Mouse (Mus musculus) erythroblast, embryonic 14.5 days (primary cell): ENCODE measurements around the gene D17Wsu92e. TPM values are rescaled to one million over a fixed set of nuclear protein-coding genes. Genes with fewer than 3 reads are reported as not detected.
A peak's percentile ranks its signal among the peaks of the same experiment; 100 is the strongest.
"Not testable (repeated sequence)": the region's sequence is repeated elsewhere in the genome, so short reads cannot be mapped to it uniquely, and the experiment has no call there.

Experiments
- H3K27me3 ChIP-seq: 2 replicates; pipeline ENCODE4 v1.6.1; 2012; ENCODE audit warnings: inconsistent platforms; ENCODE audit not compliant: control insufficient read depth
- H3K36me3 ChIP-seq: 2 replicates; pipeline ENCODE4 v1.6.1; 2012; ENCODE audit warnings: mild to moderate bottlenecking, inconsistent platforms; ENCODE audit not compliant: control insufficient read depth
- H3K4me1 ChIP-seq: 2 replicates; pipeline ENCODE4 v1.6.1; 2012; ENCODE audit warnings: inconsistent platforms; ENCODE audit not compliant: control insufficient read depth
- H3K4me3 ChIP-seq: replicated peaks from 2 replicates; pipeline ENCODE3; 2012; ENCODE audit warnings: moderate library complexity, mild to moderate bottlenecking, inconsistent platforms
- H3K9me3 ChIP-seq: 2 replicates; pipeline ENCODE4 v1.6.1; 2012; ENCODE audit warnings: low read length, inconsistent platforms, mixed read lengths; ENCODE audit not compliant: control insufficient read depth
- GATA1 ChIP-seq: IDR thresholded peaks from 2 replicates; pipeline ENCODE4 v1.6.1; 2012; ENCODE audit warnings: low read length, inconsistent platforms, mixed read lengths
- TAL1 ChIP-seq: IDR thresholded peaks from 3 replicates; pipeline ENCODE4 v1.6.1; 2012; ENCODE audit warnings: low read length, inconsistent platforms, mixed read lengths
- polyA plus RNA-seq: library from polyadenylated mRNA; stranded (reverse); fragments of >175 nt; gene quantifications from 2 replicates; pipeline ENCODE4 v1.2.3, GENCODE M21; 2012

Gene D17Wsu92e
- polyA plus RNA-seq, 1 experiment = 13.7 TPM

DNA sequence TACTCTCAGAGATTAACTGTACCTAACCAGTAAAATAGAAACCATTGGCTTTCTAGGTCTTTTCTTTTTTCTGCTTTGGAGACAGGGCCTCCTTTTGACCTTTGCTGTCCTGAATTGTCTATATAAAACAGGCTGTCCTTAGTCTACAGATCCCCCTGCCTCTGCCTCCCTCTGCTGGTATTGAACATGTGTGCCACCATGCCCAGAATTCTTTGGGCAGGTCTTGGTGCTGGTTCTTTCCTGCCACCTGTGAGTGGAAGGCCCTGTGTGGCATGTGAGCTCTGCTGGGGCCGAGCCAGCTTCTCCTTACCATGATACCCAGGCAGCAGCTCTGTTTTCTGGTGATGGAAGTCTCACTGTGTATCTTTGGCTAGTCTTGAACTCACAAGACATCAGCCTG lies 27.9 kb upstream of the D17Wsu92e start:
- no peak overlapping the region for H3K4me3 ChIP-seq
- H3K9me3 ChIP-seq = no peaks in the 10 kb centered on the region
- TF ChIP-seq GATA1 = no peak
- TF ChIP-seq TAL1 = no peak
- H3K4me1 ChIP-seq = no peaks in the 10 kb centered on the region
- no peaks in the 10 kb centered on the region for H3K27me3 ChIP-seq
- H3K36me3 ChIP-seq = peaks cover 90% of the 10 kb centered on the region

DNA sequence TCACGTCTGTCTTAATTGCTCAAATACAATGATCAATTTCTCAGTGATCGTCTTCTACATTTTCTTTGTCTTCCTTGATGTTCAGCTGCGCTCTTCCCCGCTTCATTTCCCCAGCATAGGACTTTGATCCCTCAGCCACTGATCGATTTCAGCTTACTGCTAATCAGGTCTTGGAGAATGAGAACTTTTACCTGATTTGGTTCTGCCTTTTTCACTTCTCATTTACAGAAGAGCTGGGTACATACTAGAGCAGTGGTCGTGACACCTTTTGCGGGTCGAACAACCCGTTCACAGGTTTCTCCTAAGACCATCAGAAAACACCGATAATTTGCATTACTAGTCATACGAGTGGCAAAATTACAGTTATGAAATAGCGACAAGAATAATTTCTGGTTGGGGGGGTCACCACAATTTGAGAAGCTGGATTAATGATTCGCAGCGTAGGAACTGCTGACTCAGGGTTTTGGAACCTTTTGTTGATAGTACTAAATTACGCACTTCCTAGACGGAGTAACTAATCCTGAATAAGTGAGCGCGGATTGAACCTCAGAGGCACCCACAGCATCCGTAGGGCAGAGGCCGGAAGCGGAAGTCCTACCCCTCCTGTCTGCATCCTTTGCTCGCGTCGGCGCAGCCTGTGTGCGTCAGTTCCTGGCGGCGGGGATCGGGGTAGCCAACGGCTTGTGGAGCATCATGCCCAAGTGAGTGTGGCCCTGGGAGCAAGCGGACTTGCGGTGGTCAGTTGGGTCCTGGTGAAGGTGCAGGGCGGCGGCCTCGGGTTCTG lies 19.2 kb upstream of the D17Wsu92e start:
- TF ChIP-seq TAL1 = no peak
- TF ChIP-seq GATA1 = no peak
- peaks cover 9% of the 10 kb centered on the region for H3K27me3 ChIP-seq
- H3K4me3 ChIP-seq = peak overlapping the region; percentile 97
- 0 out of 2 replicates have a peak, but pooled peaks cover 4% of the 10 kb centered on the region for H3K9me3 ChIP-seq
- peaks cover 29% of the 10 kb centered on the region for H3K36me3 ChIP-seq
- peaks cover 22% of the 10 kb centered on the region for H3K4me1 ChIP-seq

DNA sequence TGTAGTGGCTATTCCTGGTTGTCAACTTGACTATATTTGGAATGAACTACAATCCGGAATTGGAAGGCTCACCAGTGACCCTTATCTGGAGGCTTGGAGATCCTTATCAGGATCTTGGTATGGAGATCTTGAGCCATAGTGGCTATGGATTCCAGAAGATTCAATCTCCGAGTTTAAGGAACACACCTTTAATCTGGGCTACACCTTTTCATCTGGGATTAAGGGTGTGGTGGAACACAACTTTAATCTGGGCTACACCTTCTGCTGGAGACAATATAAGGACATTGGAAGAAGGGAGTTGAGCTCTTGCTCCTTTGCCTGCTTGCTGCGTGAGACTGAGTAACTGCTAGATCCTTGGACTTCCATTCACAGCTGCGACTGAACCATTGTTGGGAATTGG lies 17.4 kb upstream of the D17Wsu92e start, which contains the start of gene Snrpc:
Gene Snrpc (plus strand): TSS at position 301 of the 400 bp plus-strand sequence.
- not testable (repeated sequence) for H3K27me3 ChIP-seq, H3K9me3 ChIP-seq
- H3K36me3 ChIP-seq = peaks cover 13% of the 10 kb centered on the region
- H3K4me1 ChIP-seq = peaks cover 22% of the 10 kb centered on the region
- H3K4me3 ChIP-seq = peak within 1 kb of the TSS; percentile 97

DNA sequence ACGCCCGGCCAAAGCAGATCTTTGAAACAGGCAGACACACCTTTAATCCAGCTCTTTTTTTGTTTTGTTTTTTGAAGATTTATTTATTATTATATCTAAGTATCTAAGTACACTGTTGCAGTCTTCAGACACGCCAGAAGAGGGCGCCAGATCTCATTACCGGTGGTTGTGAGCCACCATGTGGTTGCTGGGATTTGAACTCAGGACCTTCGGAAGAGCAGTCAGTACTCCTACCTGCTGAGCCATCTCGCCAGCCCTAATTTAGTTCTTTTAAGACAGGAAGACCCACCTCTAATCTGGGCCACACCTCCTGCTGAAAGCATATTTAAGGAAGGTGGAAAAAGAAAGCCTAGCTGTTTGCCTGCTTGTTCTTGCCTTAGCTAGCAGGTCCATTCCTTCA lies 10.0 kb upstream of the D17Wsu92e start:
- H3K27me3 ChIP-seq = peaks cover 28% of the 10 kb centered on the region
- H3K4me1 ChIP-seq = peaks cover 21% of the 10 kb centered on the region
- H3K4me3 ChIP-seq = no peak overlapping the region
- H3K36me3 ChIP-seq = no peaks in the 10 kb centered on the region
- H3K9me3 ChIP-seq = 0 out of 2 replicates have a peak, but pooled peaks cover 4% of the 10 kb centered on the region
- TF ChIP-seq GATA1 (no peak), TAL1 (no peak)

DNA sequence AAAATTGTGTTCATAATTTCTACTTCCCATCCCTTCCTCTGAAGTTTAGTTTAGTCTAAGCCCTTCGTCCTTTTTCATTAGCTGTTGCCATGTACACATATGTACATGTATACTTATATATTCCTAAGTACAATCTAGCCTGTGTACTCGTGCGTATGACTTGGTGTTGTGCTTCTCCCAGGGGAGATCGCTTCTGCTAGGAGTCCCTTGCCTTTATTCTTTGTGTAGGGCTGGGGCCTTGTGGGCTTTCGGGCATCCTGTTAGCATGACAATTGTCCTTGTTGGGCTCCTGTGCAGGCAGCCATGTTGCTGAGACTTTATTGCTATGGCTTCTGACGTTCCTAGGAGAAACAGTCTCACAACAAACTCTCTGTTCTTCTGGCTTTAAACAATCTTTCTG lies 7.1 kb upstream of the D17Wsu92e start:
- Histone ChIP-seq H3K9me3 (no peaks in the 10 kb centered on the region), H3K36me3 (no peaks in the 10 kb centered on the region), H3K4me3 (no peak overlapping the region), H3K27me3 (peaks cover 22% of the 10 kb centered on the region), H3K4me1 (peaks cover 34% of the 10 kb centered on the region)
- TF ChIP-seq TAL1 (no peak), GATA1 (no peak)

DNA sequence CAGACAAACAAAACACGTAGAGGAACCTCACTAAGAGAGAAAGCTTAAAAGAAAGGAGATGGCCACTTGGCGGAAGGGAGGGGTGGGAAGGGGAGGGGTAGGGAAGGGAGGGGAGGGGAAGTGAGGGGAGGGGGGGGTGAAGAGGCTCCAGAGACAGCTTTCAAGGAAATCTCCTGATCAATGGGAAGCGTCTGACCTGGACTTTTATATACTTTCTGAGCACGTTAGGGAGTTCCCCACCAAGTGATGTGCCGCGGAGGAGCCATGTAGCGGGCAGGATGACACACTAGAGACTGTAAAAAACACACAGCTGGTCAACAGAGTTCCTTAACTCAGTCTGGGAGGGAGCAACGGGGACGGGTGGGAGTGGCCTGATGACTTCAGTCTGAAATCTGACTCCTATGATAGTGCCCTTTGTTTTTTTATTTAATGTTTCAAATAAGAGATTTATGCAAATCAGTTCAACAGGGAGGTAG lies 6.5 kb upstream of the D17Wsu92e start:
- TF ChIP-seq GATA1 = no peak
- no peak for TF ChIP-seq TAL1
- peaks cover 22% of the 10 kb centered on the region for H3K27me3 ChIP-seq
- peaks cover 39% of the 10 kb centered on the region for H3K4me1 ChIP-seq
- no peaks in the 10 kb centered on the region for H3K9me3 ChIP-seq
- H3K4me3 ChIP-seq = no peak overlapping the region
- H3K36me3 ChIP-seq = no peaks in the 10 kb centered on the region

DNA sequence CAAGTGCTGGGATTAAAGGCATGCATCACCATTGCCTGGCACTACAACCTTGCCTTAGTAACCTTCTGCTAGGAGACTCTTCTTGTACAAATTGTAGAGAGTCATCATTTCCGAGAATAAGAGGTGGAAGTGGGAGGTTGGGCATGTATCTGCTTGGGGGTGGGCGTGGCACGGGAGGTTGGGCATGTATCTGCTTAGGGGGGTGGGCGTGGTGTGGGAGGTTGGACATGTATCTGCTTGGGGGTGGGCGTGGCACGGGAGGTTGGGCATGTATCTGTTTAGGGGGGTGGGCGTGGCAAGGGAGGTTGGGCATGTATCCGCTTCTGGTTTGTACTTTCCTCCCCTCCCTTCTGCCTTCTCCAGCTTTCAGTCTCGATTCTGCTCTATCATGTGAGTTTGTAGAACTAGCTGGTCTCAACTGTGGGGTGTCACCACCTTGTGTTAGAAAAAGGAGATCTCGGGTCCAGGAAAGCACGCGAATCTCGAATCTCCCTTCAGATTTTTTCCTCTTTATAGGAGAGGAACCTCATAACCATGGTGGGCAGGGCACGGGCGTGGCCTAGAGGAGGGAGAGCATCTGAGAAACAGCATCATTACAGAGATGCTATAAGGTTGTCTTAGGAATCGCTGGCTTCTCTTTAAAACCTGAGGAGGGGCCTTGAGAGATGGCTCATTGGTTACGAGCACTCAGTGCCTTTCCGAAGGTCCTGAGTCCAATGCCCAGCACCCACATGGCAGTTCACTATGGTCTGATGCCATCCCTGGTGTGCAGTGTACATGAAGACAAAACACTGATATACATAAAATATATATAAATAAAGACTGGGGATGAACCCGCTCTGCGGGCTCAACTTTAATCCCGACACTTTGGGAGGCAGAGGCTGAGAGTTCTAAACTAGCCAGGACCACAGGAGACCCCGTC lies 5.8 kb upstream of the D17Wsu92e start:
- H3K4me1 ChIP-seq = peaks cover 46% of the 10 kb centered on the region
- H3K27me3 ChIP-seq = peaks cover 22% of the 10 kb centered on the region
- H3K4me3 ChIP-seq = peak overlapping the region; percentile 55
- TF ChIP-seq TAL1 (no peak), GATA1 (no peak)
- H3K36me3 ChIP-seq = no peaks in the 10 kb centered on the region
- no peaks in the 10 kb centered on the region for H3K9me3 ChIP-seq

DNA sequence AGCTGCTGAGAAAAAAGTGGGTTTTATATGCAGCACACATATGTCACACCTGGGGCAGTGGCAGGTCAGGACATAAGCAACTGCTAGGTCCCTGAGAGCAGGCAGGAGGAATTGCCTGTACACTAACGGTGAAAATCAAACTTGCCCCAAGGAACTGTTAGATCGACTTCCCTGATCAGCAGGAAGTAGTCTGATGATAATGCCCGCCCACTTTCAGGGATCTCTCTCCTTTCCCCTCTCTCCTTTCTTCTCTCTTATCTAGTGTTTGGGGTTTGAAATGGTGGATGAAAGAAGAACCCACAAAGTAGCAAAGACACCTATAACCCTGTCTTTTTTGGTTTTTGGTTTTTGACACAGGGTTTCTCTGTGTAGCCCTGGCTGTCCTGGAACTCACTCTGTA lies 5.1 kb upstream of the D17Wsu92e start:
- Histone ChIP-seq H3K4me1 (peaks cover 52% of the 10 kb centered on the region), H3K27me3 (peaks cover 22% of the 10 kb centered on the region), H3K4me3 (peak overlapping the region; percentile 55), H3K36me3 (no peaks in the 10 kb centered on the region), H3K9me3 (no peaks in the 10 kb centered on the region)
- TF ChIP-seq TAL1 (no peak), GATA1 (no peak)

DNA sequence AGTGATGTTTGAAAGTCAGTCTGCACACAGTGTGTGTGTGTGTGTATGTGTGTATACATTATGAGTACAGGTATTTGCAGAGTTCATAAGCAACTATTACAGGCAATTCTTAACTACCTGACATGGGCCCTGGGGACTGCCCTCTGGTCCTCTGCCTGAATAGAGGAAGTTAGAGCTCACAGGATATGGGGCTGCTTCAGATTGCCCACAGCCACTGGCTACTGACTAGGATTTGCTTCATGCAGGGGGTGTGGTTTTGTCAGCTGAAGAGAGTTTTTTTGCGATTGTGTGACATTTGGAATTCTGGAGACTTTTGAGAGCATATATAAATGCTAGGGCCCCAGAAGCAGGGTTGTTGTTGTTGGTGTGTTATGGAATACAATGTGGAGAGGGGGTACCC lies 4.5 kb upstream of the D17Wsu92e start:
- Histone ChIP-seq H3K27me3 (peaks cover 22% of the 10 kb centered on the region), H3K9me3 (no peaks in the 10 kb centered on the region), H3K36me3 (no peaks in the 10 kb centered on the region), H3K4me3 (peak overlapping the region; percentile 55), H3K4me1 (peaks cover 54% of the 10 kb centered on the region)
- TF ChIP-seq GATA1 = no peak
- TF ChIP-seq TAL1 = no peak
